Mouse (Mus musculus): ENCODE measurements around the gene Bach1.
"Not testable (repeated sequence)": the region's sequence is repeated elsewhere in the genome, so short reads cannot be mapped to it uniquely, and the experiment has no call there.

The Bach1 gene

GRCm38 (mm10) chr16:87680912-87681634 is 17.7 kb upstream of the Bach1 start:
- DNase-seq (ENCODE audit: low spot score in 2 of 2) = no peak

GRCm38 (mm10) chr16:87681848-87682247 is 16.9 kb upstream of the Bach1 start:
- DNase-seq (ENCODE audit: low spot score in 2 of 2) = no peak

GRCm38 (mm10) chr16:87686458-87686857 is 12.3 kb upstream of the Bach1 start:
- DNase-seq (ENCODE audit: low spot score in 2 of 2) = no peak

GRCm38 (mm10) chr16:87687346-87687745 is 11.4 kb upstream of the Bach1 start:
- DNase-seq (ENCODE audit: low spot score in 2 of 2) = no peak

- not testable (repeated sequence) for DNase-seq (ENCODE audit: low spot score in 2 of 2)
Measured at GRCm38 (mm10) chr16:87688328-87688727, 10.4 kb upstream of the Bach1 start.

- not testable (repeated sequence) for DNase-seq (ENCODE audit: low spot score in 2 of 2)
Measured at GRCm38 (mm10) chr16:87688823-87689222, 9.9 kb upstream of the Bach1 start.

GRCm38 (mm10) chr16:87689225-87689624 is 9.5 kb upstream of the Bach1 start:
- no peak for DNase-seq (ENCODE audit: low spot score in 2 of 2)

GRCm38 (mm10) chr16:87690506-87690905 is 8.2 kb upstream of the Bach1 start:
- no peak for DNase-seq (ENCODE audit: low spot score in 2 of 2)

- DNase-seq (ENCODE audit: low spot score in 2 of 2) = no peak
Measured at GRCm38 (mm10) chr16:87691102-87691501, 7.6 kb upstream of the Bach1 start.

- DNase-seq (ENCODE audit: low spot score in 2 of 2) = no peak
Measured at GRCm38 (mm10) chr16:87692591-87692990, 6.2 kb upstream of the Bach1 start.

GRCm38 (mm10) chr16:87697707-87698365 is 909 bp upstream of the Bach1 start:
- no peak for DNase-seq (ENCODE audit: low spot score in 2 of 2)

- DNase-seq (ENCODE audit: low spot score in 2 of 2) = no peak
Measured at GRCm38 (mm10) chr16:87699306-87699692, 554 bp downstream of the Bach1 start.

GRCm38 (mm10) chr16:87699693-87700394 is 1.1 kb downstream of the Bach1 start:
- peak; percentile 30 to 36 for DNase-seq (ENCODE audit: low spot score in 2 of 2)

- DNase-seq (ENCODE audit: low spot score in 2 of 2) = no peak
Measured at GRCm38 (mm10) chr16:87700395-87700765, 1.6 kb downstream of the Bach1 start.

- no peak for DNase-seq (ENCODE audit: low spot score in 2 of 2)
Measured at GRCm38 (mm10) chr16:87701891-87702290, 3.1 kb downstream of the Bach1 start.

- DNase-seq (ENCODE audit: low spot score in 2 of 2) = no peak
Measured at GRCm38 (mm10) chr16:87702881-87703280, 4.1 kb downstream of the Bach1 start.

GRCm38 (mm10) chr16:87704225-87704624 is 5.5 kb downstream of the Bach1 start:
- DNase-seq (ENCODE audit: low spot score in 2 of 2) = no peak

- no peak for DNase-seq (ENCODE audit: low spot score in 2 of 2)
Measured at GRCm38 (mm10) chr16:87705892-87706589, 7.3 kb downstream of the Bach1 start.

- no peak for DNase-seq (ENCODE audit: low spot score in 2 of 2)
Measured at GRCm38 (mm10) chr16:87707335-87707734, 8.6 kb downstream of the Bach1 start.

- no peak for DNase-seq (ENCODE audit: low spot score in 2 of 2)
Measured at GRCm38 (mm10) chr16:87708570-87708969, 9.8 kb downstream of the Bach1 start.

GRCm38 (mm10) chr16:87709144-87709543 is 10.4 kb downstream of the Bach1 start:
- DNase-seq (ENCODE audit: low spot score in 2 of 2) = no peak

- no peak for DNase-seq (ENCODE audit: low spot score in 2 of 2)
Measured at GRCm38 (mm10) chr16:87709971-87710370, 11.2 kb downstream of the Bach1 start.
